Mouse (Mus musculus) gastrocnemius, adult 18-20 months (tissue): ENCODE measurements around the gene Onecut3. TPM values are rescaled to one million over a fixed set of nuclear protein-coding genes. Genes with fewer than 3 reads are reported as not detected.

Experiments
- DNase-seq: peaks from one replicate; pipeline ENCODE4 v3.0.0; 2021; ENCODE audit warnings: low spot score
- long read RNA-seq, 2 experiments: library from polyadenylated mRNA; stranded (forward); transcript quantifications; one replicate each; pipeline ENCODE4 v2.0.0; 2021
- total RNA-seq, 2 experiments: library from RNA; stranded (reverse); gene quantifications; 2 replicates each; pipeline ENCODE4 v1.2.3; 2021

Gene Onecut3
- not detected for total RNA-seq
- long read RNA-seq, experiment 1, result 0 reads
- long read RNA-seq, experiment 2, result 0 reads

DNA sequence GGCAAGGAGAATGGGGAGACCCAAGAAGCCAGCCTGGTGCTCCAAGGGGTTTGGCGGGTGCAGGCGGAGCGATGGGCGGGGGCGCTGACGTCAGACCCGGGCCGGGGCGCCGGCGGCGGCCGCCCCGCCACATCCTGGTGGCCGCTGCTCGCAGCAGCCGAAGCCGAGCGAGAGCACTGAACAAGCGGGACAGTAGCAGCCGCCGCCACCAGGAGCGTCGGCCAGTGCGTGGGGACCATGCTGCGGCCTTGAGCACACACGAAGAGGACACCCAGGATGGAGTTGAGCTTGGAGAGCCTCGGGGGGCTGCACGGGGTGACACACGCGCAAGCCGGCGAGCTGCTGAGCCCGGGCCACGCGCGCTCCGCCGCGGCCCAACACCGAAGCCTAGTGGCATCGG is at the start of gene Onecut3:
TSS of gene Onecut3 (plus strand) at position 104 of the 400 bp plus-strand sequence.
- peak; percentile 31 for DNase-seq

DNA sequence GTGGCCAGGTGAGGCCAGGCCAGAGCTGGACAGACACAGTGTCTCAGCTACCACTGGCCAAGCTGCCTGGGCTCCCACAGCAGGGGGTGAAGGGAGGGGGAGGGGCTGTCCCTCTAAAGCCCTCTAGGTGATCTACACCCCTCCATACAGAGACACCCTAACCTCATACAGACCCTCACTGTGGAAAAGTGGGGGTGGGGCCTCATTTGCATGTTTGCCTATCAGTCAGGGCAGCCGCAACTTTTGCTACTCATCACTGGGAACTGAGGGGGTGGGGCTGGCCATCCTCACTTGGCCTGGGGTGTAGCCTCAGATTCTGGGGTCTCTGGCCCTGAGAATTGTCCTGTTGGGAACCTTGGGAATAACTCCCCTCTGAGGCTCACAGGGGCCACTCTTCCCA is 49.6 kb upstream of the Onecut3 start:
- no peak for DNase-seq

DNA sequence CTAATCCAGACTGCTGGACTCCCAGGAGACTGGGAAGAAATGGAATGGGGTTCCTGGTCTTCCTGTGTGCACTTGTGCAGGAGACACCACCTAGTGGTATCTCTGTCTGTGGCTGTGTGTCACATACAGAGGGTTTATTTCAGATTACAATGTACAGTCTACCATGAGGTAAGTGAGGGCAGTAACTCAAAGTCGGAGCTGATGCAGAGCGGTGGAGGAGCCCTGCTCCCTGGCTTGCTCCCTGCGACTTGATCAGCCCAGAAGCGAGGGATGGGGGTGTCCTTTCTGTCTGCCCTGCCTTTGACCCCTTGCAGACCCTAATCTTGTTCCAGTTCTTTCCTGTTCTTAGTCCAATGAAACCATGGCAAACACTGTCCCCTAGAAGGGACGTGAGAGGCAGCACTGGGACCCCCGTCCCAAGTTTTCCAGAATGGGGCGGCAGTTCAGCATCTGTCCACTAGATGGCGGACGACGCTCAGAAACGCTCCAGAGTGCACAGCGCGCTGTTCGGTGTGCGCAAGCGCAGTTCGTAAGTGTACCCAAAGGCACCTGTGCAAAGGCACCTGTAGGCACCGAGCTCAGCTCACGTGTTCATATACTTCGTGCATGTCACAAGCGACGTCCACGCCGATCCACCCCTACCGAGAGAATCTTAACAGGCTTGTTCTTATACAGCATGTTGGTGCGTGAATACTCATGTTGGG is 48.6 kb upstream of the Onecut3 start:
- peak; percentile 71 for DNase-seq

DNA sequence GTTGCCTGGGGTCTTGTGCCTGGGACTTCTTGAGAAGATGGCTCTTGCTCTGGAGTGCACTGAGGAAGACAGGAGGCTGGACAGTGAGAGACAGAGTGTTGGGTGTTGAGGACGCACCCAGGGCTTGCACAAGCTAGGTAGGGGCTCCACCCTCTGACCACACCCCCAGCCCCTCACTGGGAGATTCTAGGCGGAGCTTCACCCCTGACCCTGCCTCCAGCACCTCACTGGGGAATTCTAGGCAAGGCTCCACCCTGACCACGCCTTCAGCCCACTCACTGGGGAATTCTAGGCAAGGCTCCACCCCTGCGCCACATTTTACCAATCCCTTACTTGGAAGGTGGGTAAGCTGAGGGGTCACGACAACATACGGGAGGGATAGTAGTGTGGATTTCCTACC is 44.0 kb upstream of the Onecut3 start:
- no peak for DNase-seq

DNA sequence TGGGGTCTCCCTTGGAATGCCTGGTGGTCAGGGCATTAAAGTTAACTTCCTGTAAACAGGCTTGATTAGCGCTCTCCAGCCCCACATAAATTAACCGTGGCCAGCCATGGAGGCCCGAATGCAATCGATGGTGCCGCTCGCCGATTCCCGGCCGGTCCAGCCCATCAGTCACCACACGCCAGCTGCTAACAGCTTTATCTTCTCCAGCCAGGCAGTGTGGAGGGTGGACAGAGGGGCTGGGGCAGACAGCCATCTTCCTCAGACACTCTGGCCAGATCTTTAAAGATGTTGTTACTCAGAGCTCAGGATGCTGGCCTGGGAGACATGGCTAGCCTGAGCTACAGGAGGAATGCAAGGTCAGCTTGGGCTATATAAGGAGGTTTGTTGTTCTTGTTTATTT is 41.0 kb upstream of the Onecut3 start:
- DNase-seq, result no peak

DNA sequence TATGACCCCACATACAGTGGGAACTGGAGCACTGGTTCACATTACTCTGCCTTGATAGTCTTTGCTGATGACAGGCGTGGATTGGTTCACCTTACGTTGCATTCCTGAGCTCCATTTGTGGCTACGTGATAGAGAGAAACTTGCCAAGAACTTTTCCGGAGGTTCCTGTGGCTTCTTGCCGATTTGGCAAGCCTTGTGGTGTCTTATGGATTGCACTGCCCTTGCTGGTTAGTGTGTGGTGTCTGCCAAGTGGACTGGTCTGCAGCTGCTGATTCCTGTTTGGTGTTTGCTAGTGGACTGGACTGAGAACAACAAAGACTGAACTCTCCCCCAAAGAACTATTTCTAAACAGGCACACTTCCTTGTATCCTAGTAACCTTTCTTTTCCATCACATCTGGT is 39.9 kb upstream of the Onecut3 start:
- no peak for DNase-seq

DNA sequence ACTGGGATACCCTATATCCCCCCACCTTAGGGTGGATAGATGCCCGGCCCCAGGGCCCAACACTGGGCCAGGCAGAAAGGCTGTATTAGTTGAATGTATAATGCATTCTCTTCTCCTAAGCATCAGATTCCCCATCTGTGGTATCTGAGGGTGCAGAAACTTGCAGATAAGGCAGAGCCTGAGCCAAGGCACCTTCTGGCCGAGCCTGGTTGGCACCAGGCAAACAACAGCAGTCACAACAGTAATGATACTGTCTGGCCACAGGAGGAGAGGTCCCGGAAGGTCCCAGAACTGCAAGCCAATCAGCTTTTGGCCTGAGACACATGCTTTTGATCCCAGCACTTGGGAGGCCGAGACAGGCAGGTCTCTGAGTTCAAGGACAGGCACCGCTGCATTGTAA is 38.9 kb upstream of the Onecut3 start:
- DNase-seq, result no peak

DNA sequence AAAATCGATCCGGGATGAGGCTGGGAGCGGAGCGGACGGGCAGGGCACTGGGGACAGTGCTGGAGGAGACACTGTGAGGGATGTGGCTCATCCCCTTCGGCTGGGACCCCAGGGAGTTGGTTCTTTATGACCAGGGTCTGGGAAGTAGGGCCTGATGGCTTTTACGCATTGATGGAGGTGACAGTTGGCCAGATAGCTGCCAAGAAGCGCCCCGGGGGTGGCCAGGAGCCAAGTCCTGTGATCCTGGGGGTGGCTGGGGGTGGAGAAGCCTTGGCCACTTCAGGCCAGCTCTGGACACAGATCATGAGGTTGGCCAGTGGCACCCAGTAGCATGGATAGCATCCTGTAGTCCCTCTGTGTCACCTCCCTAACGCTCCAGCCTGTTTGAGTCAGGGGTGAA is 35.4 kb upstream of the Onecut3 start:
- DNase-seq, result no peak

DNA sequence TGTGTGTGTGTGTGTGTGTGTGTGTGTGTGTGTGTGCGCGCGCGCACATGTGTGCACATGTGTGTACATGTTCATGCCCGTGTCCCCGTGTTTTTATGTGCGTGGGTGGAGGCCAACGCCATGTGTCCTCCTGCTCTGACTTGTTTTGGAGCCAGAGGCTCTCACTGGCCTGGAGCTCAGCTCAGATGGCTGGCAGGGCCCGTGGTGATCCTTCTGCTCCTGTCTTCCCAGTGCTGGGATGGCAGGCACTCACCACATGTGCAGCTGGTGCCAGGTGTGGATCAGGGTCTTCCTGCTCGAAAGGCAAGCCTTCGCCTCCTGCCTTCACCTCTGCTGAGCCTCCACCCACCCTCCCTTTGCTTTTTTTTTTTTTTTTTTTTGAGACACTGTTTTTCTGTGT is 35.0 kb upstream of the Onecut3 start:
- DNase-seq, result no peak

DNA sequence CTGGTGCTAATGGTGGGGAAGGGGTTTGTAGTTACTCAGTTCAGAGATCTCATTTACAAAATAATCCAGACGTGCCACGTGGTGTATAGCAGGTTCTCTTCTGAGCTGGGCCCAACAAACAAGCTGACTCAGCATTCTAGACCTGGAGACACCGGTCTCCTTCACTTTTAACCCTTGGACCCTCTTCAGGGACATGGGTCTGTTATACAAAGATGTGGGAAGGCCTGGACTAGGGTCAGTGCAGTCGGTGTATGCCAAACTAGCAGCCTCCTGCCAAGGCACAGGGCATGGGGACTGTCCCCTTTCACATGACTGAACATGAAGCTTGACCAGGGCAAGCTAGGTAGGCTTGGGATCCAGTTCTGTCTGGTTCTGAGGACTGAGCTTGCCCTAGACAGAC is 34.3 kb upstream of the Onecut3 start:
- DNase-seq, result no peak

DNA sequence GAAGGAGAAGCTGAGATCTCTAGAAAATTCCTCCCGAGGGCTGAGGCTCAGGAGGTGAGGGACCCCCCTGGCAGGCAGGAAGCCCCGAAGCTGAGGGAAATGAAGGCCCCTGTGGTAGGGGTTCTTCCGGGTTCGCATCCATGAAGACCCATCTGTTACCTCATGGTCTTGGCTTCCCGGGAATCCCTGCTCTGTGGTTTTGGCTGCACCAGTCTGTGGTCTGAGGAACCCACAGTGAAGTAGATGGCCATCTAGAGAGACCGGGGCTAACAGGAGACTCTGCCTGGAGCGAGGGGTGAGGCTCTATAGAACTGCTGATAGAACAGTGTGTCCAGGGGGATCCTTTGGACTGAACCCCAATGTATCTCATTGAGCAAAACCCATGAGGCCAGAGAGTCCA is 33.3 kb upstream of the Onecut3 start:
- no peak for DNase-seq

DNA sequence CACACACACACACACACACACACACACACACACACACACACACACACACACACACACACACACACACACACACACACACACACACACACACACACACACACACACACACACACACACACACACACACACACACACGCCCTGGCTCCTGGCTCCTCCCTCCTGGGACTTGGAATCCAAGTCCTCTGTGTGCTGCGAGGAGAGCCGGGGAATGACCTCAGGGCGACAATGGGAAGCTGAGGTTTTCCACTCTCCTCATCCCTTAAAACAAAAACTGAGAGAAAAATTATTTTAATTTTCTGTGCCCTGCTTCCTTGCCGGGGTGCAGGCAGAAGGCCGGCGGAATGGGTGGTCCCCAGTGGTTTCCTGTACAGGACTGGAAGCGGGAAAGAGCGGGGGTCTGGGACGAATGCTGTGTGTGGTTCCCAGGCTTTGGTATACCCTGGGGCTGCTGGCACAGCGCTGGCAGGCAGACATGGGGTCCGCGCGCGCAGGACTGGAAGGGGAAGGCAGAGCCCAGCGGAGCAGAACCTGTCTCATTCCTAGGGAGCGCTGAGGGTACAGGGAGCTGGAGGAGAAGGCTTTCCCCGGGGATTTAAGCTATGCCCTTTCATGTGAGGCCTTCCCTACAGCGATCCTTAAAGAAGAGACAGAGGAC is 30.1 kb upstream of the Onecut3 start:
- no peak for DNase-seq

DNA sequence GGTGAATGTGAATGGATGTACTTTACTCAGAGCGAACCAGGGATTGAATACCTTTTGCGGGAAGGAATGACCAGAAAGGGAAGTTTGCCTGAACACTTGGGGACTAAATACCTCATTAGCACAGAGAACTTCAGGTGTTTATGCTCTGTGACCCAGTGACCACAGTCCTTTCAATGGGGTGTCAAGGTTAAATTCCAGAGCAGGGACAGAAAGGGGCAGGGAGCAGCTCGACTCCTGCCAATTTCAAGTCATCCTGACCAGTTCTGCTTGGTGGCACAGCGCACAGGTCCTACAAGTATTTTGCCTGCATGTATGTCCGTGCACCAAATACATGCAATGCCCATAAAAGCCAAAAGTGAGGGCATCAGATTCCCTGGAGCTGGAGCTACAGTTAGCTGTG is 29.6 kb upstream of the Onecut3 start:
- DNase-seq, result no peak

DNA sequence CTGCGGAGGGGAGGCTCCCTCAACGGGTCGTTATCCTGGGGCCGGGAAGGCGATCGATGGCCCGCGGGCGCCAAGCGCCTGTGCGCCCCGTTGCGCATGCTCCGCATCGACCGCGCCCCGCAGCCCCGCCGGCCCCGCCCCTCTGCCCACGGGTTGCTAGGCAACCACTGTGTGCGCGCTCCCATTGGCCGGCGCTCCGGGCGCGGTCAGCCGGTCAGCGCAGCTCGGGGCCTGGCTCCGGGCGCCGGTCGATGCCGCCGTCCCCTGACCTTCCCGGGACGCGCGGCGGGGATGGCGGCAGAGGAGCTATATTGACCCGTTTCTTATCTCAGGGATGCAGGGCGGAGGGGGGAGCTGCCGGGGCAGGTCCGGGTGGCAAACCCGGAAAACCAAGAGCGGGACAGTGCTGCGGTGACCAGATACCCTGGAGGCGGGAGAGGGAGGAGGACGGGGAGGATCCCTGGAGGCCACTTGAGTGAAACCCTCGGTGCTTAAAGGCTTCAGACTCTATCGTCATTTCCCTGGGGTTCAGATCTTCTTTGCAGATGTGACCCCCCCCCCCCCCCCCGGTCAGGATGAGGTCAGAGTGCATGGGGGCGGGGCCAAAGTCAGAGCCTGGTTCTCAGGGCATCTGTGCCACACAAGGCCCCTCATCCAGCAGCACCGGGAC is 19.2 kb upstream of the Onecut3 start:
- peak; percentile 88 for DNase-seq

DNA sequence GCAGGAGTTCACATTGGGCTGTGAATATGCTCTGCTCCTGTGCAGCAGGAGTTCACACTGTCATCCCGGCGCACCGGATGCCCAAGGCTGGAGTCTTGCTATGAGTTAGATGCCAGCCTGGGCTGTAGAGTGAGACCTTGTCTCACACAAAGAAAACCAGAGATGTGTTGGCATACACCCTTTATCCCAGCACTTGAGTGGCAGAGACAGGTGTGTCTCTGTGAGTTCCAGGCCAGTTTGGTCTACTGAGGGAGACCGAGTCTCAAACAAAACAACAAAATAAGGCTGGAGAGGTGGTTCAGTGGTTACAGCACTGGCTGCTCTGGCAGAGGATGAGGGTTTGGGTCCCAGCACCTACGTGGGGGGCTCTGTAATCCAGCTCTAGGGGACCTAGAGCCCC is 16.1 kb upstream of the Onecut3 start:
- DNase-seq, result no peak

DNA sequence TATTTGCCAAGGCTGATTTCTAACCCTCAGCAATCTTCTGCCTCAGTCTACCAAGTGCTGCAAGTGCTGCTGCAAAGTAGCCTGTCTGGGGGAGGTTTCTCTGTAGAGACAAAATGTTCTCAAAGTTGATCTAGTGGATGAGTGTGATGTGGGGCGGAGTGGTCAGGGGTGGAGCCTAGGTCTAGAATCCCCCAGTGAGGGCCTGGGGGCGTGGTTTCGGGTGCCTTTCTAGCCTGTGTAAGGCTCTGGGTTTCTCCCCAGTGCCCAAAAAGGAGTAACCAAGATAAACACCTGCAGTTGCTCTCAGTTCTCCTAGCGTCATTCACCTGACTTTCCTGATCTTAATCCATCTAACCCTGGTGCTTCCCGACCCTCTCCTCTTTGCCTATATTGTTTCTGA is 13.6 kb upstream of the Onecut3 start:
- no peak for DNase-seq

DNA sequence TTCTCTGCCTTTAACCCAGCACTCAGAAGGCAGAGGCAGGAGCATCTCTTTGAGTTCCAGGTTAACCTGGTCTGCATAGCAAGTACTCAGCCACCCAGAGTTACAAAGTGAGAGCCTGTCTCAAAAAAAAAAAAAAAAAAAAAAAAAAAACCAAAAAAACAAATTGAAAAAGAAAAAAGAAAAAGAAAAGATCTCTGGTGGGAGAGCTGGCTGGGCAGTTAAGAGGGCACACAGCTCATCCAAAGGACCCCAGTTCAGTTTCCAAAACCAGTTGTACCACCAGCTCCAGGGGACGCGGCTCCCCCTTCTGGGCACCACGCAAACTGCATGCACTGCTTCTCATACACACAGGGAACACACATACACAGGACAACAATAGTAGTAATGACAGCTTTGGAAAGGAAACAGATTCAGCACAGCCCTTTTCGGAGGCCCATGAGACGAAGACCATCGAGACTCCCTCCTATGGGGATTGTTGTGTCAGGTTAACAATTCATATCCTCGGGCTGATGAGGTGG is 7.7 kb upstream of the Onecut3 start:
- DNase-seq, result no peak

DNA sequence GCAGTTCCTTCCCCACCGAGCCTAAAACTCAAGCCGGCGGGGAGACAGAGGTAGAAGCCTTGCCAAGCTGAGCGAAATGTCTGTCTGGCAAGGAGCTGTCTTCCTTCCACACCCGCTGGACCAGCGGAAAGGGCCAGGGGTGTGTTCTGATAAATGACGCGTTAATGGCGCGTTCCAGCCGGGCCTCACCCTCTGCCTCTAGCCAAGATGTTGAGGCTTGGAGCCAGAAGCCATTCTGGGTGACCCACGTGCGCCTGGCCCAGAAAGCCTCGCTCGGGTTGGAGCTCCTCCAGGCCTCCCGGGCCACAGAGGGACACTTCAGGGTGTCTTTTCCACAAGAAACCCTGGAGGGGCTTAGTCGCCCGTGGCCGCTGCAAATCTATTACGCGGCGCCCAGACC is 4.6 kb upstream of the Onecut3 start:
- DNase-seq, result peak; percentile 84

DNA sequence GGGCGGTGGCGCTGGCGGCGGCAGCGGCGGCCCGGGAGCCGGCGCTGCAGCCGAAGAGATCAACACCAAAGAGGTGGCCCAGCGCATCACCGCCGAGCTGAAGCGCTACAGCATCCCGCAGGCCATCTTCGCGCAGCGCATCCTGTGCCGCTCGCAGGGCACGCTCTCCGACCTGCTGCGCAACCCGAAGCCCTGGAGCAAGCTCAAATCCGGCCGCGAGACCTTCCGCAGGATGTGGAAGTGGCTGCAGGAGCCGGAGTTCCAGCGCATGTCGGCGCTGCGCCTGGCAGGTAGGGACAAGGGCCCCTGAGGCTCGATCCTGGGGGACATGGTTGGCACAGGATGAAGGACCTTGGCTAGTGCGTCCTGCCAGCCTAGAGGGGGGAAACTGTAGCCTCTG is 1.3 kb downstream of the Onecut3 start:
- DNase-seq, result no peak

DNA sequence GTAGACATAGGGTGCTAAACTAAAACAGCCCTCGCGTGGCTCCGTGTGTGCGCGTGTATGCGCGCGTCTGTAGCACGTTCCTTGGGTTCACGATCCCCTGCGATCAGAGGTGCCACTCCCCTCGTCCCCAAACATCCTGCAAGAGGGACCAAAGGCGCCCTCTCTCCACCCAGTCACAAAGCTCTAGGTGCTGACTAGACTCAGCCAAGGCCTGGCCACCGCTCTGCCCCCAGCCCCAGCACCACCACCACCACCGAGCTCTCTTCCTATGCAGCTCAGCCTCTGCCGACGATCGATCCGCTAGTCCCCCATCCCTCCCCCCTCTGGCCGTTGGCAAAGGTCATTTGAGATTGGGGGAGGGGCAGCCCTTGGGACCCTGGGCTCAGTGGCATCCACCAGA is 1.8 kb downstream of the Onecut3 start:
- no peak for DNase-seq

DNA sequence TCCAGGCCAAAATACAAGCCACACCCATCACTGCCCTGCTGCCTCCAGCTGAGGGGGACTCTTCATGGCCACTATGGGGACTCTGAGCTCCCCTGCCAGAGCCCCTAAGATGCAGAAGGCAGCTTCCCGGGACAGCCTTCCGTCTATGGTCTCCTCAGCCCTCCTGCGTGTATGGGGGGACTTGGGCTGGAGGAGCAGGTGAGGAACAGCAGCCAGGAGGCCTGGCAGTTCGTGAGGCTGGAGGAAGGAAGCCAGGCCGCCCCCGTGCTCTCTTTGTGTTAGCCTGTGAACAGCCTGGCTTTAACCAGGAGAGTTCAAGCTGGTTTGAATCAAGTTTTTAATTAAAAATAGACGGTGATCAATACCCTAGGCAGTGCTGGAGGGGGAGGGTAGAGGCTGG is 7.7 kb downstream of the Onecut3 start:
- no peak for DNase-seq

DNA sequence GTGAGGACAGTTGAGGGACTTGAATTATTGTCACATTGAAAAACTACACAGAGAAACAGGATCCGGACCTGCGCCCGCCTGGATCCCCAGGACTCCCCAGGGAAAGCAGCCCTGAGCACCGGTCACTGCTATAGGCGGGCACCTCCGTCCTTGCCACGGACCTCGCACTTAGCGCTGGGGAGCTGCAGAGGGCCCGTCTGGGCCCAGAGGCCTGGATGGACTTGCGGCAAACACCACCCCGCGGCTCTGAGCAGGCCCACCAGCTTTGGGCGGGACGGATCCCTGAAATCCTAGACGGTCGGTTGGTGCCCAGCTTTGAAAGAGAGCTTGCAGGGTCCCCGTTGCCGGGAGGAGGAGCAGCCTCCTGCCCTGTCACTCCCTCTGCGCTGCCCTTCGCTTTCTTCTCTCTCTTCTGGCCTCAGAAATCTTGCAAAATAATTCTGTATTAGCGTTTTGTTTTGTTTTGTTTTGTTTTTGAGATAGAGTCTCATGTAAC is 8.2 kb downstream of the Onecut3 start:
- no peak for DNase-seq
